Mouse (Mus musculus) neutrophil, adult 83 days (primary cell): ENCODE measurements around the gene Invs. TPM values are rescaled to one million over a fixed set of nuclear protein-coding genes. Genes with fewer than 3 reads are reported as not detected.

Source experiments
- total RNA-seq, 2 experiments: library from RNA; stranded (reverse); gene quantifications; one replicate each; pipeline ENCODE4 v1.2.4; 2023

Gene Invs
- total RNA-seq, result 1 to 10 TPM; 4.2 to 4.8 TPM

GRCm38 (mm10) chr4:48279498-48280134, at the start of gene Invs, which contains the start of gene Erp44:
Invs (plus strand) TSS chr4:48279760.
Erp44 (minus strand) TSS chr4:48279558.

GRCm38 (mm10) chr4:48472792-48473650, 193.5 kb downstream of the Invs start, which contains the start of gene Tex10:
Tex10 (minus strand) TSS chr4:48473459.

Other genes starting within 250 kb of the Invs start
- gene Nr4a3, start 234.6 kb upstream of the Invs start, total RNA-seq, result 1 to 10 TPM; 5.2 to 6.8 TPM
- gene Stx17, start 154.8 kb upstream of the Invs start, total RNA-seq, result 10 to 100 TPM; 42.6 to 44.7 TPM
- 10 to 100 TPM; 27.3 to 40.5 TPM for gene Erp44, start 202 bp upstream of the Invs start, total RNA-seq
- 10 to 100 TPM; 25.9 to 27.2 TPM for gene Tex10, start 193.7 kb downstream of the Invs start, total RNA-seq